Mouse (Mus musculus): ENCODE results near the gene Plagl2. TPM values are rescaled to one million over a fixed set of nuclear protein-coding genes. Genes with fewer than 3 reads are reported as not detected.
A peak's percentile ranks its signal among the peaks of the same experiment; 100 is the strongest.

Plagl2 gene
- polyA plus RNA-seq, 1 experiment, result 4.3 TPM

DNA sequence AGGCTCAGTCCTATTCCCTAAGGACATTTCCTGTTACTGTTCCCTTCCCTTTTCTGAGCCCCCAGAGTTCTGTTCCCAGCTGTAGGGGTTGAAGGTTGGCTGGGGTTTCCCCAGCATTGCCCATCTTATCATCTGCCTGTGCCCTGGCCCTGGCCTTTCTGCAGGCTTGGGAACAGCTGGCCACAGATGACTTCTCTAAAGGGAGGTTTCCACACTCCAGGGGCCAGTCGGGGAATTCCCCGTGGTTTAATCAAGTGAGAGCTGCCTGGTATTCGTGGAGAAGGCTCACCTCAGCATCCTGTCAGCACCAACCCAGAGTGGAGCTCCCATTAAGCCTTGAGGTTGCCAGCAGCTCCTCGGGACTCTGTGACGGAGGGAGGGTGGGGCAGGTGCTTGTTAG, 42.7 kb downstream of the Plagl2 start:
- TF ChIP-seq POLR2A (IDR thresholded peaks at IDR 0.05; ENCODE audit: low read depth, low read length), result no peak
- no peak for TF ChIP-seq CTCF (conservative IDR thresholded peaks at IDR 0.05; ENCODE audit: insufficient read depth, insufficient read length, low read depth, low read length)
- Histone ChIP-seq H3K4me3 (ENCODE audit: insufficient read depth, low read depth, low read length) (no peak overlapping the region), H3K36me3 (ENCODE audit: control insufficient read depth, insufficient read depth, low read length) (no peaks in the 10 kb centered on the region; the same call in 1 of the 2 replicates), H3K27me3 (replicated peaks; ENCODE audit: control insufficient read depth, insufficient read depth, low read length) (no peaks in the 10 kb centered on the region), H3K4me1 (ENCODE audit: control insufficient read depth, insufficient read depth, low read length) (no peaks in the 10 kb centered on the region), H3K27ac (ENCODE audit: insufficient read depth, low read depth, low read length) (no peak overlapping the region)
- WGBS, result 66% methylated on average over 5 of the region's 5 CpGs
- DNase-seq, result no peak

DNA sequence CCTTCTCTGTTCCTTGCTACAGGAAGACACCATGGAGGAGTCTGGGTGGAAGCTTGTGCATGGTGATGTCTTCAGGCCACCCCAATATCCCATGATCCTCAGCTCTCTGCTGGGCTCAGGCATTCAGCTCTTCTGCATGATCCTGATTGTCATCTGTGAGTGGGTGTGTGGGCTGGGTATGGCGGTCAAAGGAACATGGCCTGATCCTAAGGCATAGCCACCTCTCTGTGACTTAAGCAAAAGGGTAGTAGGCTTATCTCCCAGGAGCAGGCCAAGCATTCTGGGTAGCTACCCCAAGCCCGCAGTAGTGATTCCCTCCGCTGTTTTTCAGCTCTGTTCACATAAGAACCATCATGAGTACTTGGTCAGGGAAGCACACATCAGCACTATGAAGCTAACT, 47.0 kb downstream of the Plagl2 start:
- 99% methylated on average over 3 of the region's 3 CpGs for WGBS
- Histone ChIP-seq H3K4me3 (ENCODE audit: insufficient read depth, low read depth, low read length) (no peak overlapping the region), H3K36me3 (ENCODE audit: control insufficient read depth, insufficient read depth, low read length) (no peaks in the 10 kb centered on the region; the same call in 1 of the 2 replicates), H3K27ac (ENCODE audit: insufficient read depth, low read depth, low read length) (no peak overlapping the region), H3K4me1 (ENCODE audit: control insufficient read depth, insufficient read depth, low read length) (no peaks in the 10 kb centered on the region), H3K27me3 (replicated peaks; ENCODE audit: control insufficient read depth, insufficient read depth, low read length) (no peaks in the 10 kb centered on the region)
- DNase-seq, result no peak
- TF ChIP-seq POLR2A (IDR thresholded peaks at IDR 0.05; ENCODE audit: low read depth, low read length) (no peak), CTCF (conservative IDR thresholded peaks at IDR 0.05; ENCODE audit: insufficient read depth, insufficient read length, low read depth, low read length) (no peak)

DNA sequence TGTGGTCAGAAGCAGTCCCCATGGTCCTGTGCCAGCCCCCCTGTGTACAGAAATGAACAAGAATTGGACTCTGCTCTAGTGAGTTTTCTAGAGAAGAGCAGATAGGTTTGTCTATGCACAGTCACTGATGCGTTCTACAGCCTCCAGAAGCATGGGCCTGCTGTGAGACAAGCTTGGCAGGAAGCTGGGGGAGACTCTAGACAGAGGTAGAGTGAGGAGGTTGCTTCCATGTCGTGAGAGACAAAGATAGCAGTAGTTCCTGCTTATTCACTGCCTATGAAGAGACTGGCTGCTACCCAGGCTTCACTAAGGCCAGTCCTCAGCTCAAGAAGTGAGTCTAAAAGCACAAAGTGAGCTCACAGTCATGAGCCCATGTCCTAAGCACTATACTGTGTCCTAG, 50.0 kb downstream of the Plagl2 start:
- no peak for DNase-seq
- 77% methylated on average over 2 of the region's 2 CpGs for WGBS
- Histone ChIP-seq H3K36me3 (ENCODE audit: control insufficient read depth, insufficient read depth, low read length) (no peaks in the 10 kb centered on the region; the same call in 1 of the 2 replicates), H3K4me3 (ENCODE audit: insufficient read depth, low read depth, low read length) (no peak overlapping the region), H3K27ac (ENCODE audit: insufficient read depth, low read depth, low read length) (no peak overlapping the region), H3K4me1 (ENCODE audit: control insufficient read depth, insufficient read depth, low read length) (no peaks in the 10 kb centered on the region), H3K27me3 (replicated peaks; ENCODE audit: control insufficient read depth, insufficient read depth, low read length) (no peaks in the 10 kb centered on the region)
- TF ChIP-seq POLR2A (IDR thresholded peaks at IDR 0.05; ENCODE audit: low read depth, low read length), result no peak
- no peak for TF ChIP-seq CTCF (conservative IDR thresholded peaks at IDR 0.05; ENCODE audit: insufficient read depth, insufficient read length, low read depth, low read length)

DNA sequence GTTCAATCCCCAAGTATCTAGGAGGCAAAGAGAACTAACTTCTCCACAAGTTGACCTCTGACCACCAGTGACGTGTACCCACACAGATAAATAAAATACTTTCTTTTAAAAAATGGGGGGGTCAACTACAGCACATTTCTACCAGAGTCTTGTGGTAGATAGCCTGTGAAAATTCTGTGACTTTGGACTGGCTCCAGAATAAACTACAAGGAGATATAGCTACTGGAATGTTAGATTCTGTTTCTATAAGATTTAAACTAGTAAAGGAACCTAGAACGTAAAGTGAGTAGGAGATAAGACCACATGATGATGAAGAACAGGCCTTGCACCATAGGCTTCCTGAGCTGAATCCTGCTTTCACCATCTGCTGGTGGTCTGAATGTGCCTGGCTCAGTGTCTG, 53.4 kb downstream of the Plagl2 start:
- H3K27me3 ChIP-seq (replicated peaks; ENCODE audit: control insufficient read depth, insufficient read depth, low read length), result no peaks in the 10 kb centered on the region
- no peak for DNase-seq

DNA sequence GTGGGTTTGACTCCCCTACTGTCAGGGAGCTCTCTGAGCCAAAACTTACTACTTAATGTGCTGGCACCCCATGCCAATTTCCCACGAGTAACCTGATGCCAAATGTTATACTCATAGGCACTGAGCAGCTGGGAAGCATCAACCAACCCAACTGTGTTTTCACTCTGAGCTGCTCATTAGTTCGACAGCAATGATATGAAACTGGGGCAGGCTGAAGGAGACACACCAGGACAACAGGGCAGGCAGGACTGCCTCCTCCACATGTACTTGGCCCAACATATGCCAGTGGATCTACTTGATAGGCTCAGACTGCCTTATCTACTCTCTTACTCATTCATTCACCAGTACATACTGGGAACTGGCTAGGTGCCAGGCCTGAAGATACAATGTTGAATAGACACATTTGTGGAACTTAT, 55.0 kb downstream of the Plagl2 start:
- Histone ChIP-seq H3K27me3 (replicated peaks; ENCODE audit: control insufficient read depth, insufficient read depth, low read length) (no peaks in the 10 kb centered on the region), H3K4me3 (ENCODE audit: insufficient read depth, low read depth, low read length) (no peak overlapping the region), H3K36me3 (ENCODE audit: control insufficient read depth, insufficient read depth, low read length) (no peaks in the 10 kb centered on the region; the same call in 1 of the 2 replicates), H3K27ac (ENCODE audit: insufficient read depth, low read depth, low read length) (no peak overlapping the region), H3K4me1 (ENCODE audit: control insufficient read depth, insufficient read depth, low read length) (no peaks in the 10 kb centered on the region)
- no peak for TF ChIP-seq CTCF (conservative IDR thresholded peaks at IDR 0.05; ENCODE audit: insufficient read depth, insufficient read length, low read depth, low read length)
- no peak for TF ChIP-seq POLR2A (IDR thresholded peaks at IDR 0.05; ENCODE audit: low read depth, low read length)
- WGBS, result 52% methylated on average over 2 of the region's 2 CpGs
- DNase-seq, result no peak

More for the DNA sequence above, 53.4 kb downstream of the Plagl2 start:
- H3K4me3 ChIP-seq (ENCODE audit: insufficient read depth, low read depth, low read length), result no peak overlapping the region
- H3K4me1 ChIP-seq (ENCODE audit: control insufficient read depth, insufficient read depth, low read length), result no peaks in the 10 kb centered on the region
- TF ChIP-seq POLR2A (IDR thresholded peaks at IDR 0.05; ENCODE audit: low read depth, low read length) (no peak), CTCF (conservative IDR thresholded peaks at IDR 0.05; ENCODE audit: insufficient read depth, insufficient read length, low read depth, low read length) (no peak)
- 80% methylated on average over 2 of the region's 2 CpGs for WGBS
- H3K27ac ChIP-seq (ENCODE audit: insufficient read depth, low read depth, low read length), result no peak overlapping the region
- no peaks in the 10 kb centered on the region; the same call in 1 of the 2 replicates for H3K36me3 ChIP-seq (ENCODE audit: control insufficient read depth, insufficient read depth, low read length)

DNA sequence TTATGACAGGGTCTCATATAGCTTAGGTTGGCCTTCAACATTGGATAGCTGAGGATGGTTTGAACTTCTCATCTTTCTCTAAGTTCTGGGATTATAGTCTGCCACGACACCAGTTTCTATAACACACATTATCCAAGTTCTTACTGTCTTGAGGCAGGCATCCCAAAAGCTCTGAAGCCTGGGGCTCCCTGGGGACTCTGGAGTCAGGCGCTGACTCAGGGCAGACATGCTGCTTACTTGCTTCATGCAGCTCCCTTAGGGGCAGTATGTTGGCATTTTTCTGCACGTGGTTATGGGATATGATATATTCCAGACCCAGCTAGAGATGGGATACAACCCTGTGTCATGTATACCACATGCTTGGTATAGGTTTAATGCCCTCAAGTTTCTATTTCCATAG, 61.3 kb downstream of the Plagl2 start:
- Histone ChIP-seq H3K4me1 (ENCODE audit: control insufficient read depth, insufficient read depth, low read length) (peaks cover 11% of the 10 kb centered on the region; the same call in 1 of the 2 replicates), H3K36me3 (ENCODE audit: control insufficient read depth, insufficient read depth, low read length) (no peaks in the 10 kb centered on the region), H3K27ac (ENCODE audit: insufficient read depth, low read depth, low read length) (no peak overlapping the region), H3K4me3 (ENCODE audit: insufficient read depth, low read depth, low read length) (no peak overlapping the region), H3K27me3 (replicated peaks; ENCODE audit: control insufficient read depth, insufficient read depth, low read length) (no peaks in the 10 kb centered on the region)
- no peak for DNase-seq
- no peak for TF ChIP-seq CTCF (conservative IDR thresholded peaks at IDR 0.05; ENCODE audit: insufficient read depth, insufficient read length, low read depth, low read length)
- TF ChIP-seq POLR2A (IDR thresholded peaks at IDR 0.05; ENCODE audit: low read depth, low read length), result no peak
- 73% methylated on average over 3 of the region's 3 CpGs for WGBS

DNA sequence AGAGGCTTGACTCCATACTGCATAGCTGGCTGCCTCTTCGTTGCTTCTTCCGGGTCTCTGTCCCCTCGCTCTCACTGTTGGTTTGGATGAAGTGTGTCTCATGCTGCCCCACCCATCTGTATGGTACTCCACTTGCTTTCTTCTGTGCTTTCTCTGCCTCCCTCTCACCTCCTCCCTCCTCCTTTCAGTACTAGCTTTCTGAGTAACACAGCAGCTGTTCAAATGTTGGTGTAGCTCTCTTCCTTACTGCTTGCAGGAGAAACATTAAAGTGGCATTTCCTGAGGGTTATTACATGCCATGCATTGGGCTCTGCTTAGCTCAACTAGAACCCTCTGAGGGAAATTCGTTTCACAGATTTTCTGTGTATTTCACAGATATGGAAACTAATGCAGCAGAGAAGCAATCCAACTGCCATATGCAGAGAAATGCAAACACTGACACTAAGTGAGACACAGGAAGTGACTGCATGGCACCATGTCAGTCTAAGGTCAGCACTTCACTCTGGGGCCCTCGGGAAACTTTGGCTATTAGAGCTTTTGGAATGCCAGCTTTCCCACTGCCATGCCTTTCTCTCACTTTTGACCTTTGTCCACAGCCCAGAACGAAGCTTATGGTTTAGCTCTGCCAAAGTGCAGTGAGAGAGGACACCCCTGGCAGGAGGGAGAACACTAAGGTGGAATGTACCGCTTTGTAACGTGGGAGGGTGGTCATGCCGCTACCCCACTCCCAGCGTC, 61.9 kb downstream of the Plagl2 start:
- Histone ChIP-seq H3K4me3 (ENCODE audit: insufficient read depth, low read depth, low read length) (no peak overlapping the region), H3K4me1 (ENCODE audit: control insufficient read depth, insufficient read depth, low read length) (peaks cover 11% of the 10 kb centered on the region; the same call in 1 of the 2 replicates), H3K27me3 (replicated peaks; ENCODE audit: control insufficient read depth, insufficient read depth, low read length) (no peaks in the 10 kb centered on the region), H3K36me3 (ENCODE audit: control insufficient read depth, insufficient read depth, low read length) (no peaks in the 10 kb centered on the region), H3K27ac (ENCODE audit: insufficient read depth, low read depth, low read length) (no peak overlapping the region)
- TF ChIP-seq CTCF (conservative IDR thresholded peaks at IDR 0.05; ENCODE audit: insufficient read depth, insufficient read length, low read depth, low read length) (no peak), POLR2A (IDR thresholded peaks at IDR 0.05; ENCODE audit: low read depth, low read length) (no peak)
- peak; percentile 74 for DNase-seq
- 48% methylated on average over 10 of the region's 10 CpGs for WGBS

Other genes starting within 250 kb of the Plagl2 start
- 55.7 and 68.4 TPM in 2 replicates for gene Pdrg1, start 226.0 kb downstream of the Plagl2 start, polyA plus RNA-seq (2012; rRNA removed)
- gene Xkr7, start 209.6 kb downstream of the Plagl2 start, polyA plus RNA-seq (2012; rRNA removed), result not detected in 2 replicates
- gene Ccm2l, start 175.5 kb downstream of the Plagl2 start, polyA plus RNA-seq (2012; rRNA removed), result 23.0 and 25.1 TPM in 2 replicates
- gene Hck, start 133.0 kb downstream of the Plagl2 start, polyA plus RNA-seq (2012; rRNA removed), result 2.9 and 4.4 TPM in 2 replicates
- gene Tm9sf4, start 80.1 kb downstream of the Plagl2 start, polyA plus RNA-seq (2012; rRNA removed), result 46.0 and 49.5 TPM in 2 replicates
- gene Tspyl3, start 16.0 kb downstream of the Plagl2 start, polyA plus RNA-seq (2012; rRNA removed), result 2.2 and 2.3 TPM in 2 replicates
- gene Pofut1, start 107 bp upstream of the Plagl2 start, polyA plus RNA-seq (2012; rRNA removed), result 17.5 and 19.9 TPM in 2 replicates
- gene Kif3b, start 50.0 kb upstream of the Plagl2 start, polyA plus RNA-seq (2012; rRNA removed), result 10.1 and 10.9 TPM in 2 replicates
- gene Asxl1, start 104.4 kb upstream of the Plagl2 start, polyA plus RNA-seq (2012; rRNA removed), result 9.1 and 10.0 TPM in 2 replicates